Mouse (Mus musculus) limb, embryonic 12.5 days (tissue): ENCODE results near the gene Abhd18. TPM values are rescaled to one million over a fixed set of nuclear protein-coding genes. Genes with fewer than 3 reads are reported as not detected.
A peak's percentile ranks its signal among the peaks of the same experiment; 100 is the strongest.
"Not testable (repeated sequence)": the region's sequence is repeated elsewhere in the genome, so short reads cannot be mapped to it uniquely, and the experiment has no call there.

ENCODE experiments used
- ATAC-seq: fragments of 200-750 bp; cut with Nextera tagmentation; 2 replicates; pipeline ENCODE4 v1.8.0; 2017; ENCODE audit warnings: low read depth, moderate TSS enrichment; ENCODE audit not compliant: insufficient number of reproducible peaks, insufficient read depth, low FRiP score, low TSS enrichment
- H3K27ac ChIP-seq: fragments of 300-500 bp; sonication (generic); 2 replicates; pipeline ENCODE4 v1.5.1; 2016; ENCODE audit warnings: mild to moderate bottlenecking, moderate library complexity
- H3K27me3 ChIP-seq: fragments of 300-500 bp; sonication (generic); 2 replicates; pipeline ENCODE4 v1.6.1; 2016; ENCODE audit warnings: mild to moderate bottlenecking, moderate library complexity
- H3K36me3 ChIP-seq: fragments of 300-500 bp; sonication (generic); 2 replicates; pipeline ENCODE4 v1.6.1; 2016; ENCODE audit warnings: mild to moderate bottlenecking, moderate library complexity
- H3K4me1 ChIP-seq: fragments of 300-500 bp; sonication (generic); replicated peaks from 2 replicates; pipeline ENCODE4 v1.6.1; 2016
- H3K4me2 ChIP-seq: fragments of 300-500 bp; sonication (generic); 2 replicates; pipeline ENCODE4 v1.6.1; 2016; ENCODE audit warnings: mild to moderate bottlenecking, moderate library complexity
- H3K4me3 ChIP-seq: fragments of 300-500 bp; sonication (generic); replicated peaks from 2 replicates; pipeline ENCODE4 v1.5.1; 2016; ENCODE audit warnings: mild to moderate bottlenecking
- H3K9ac ChIP-seq: fragments of 300-500 bp; sonication (generic); replicated peaks from 2 replicates; pipeline ENCODE4 v1.6.1; 2016; ENCODE audit warnings: mild to moderate bottlenecking, moderate library complexity
- H3K9me3 ChIP-seq: fragments of 300-500 bp; sonication (generic); 2 replicates; pipeline ENCODE4 v1.6.1; 2016; ENCODE audit warnings: mild to moderate bottlenecking, moderate library complexity
- WGBS: fragments of 180-500 bp; shearing (Covaris S2); methylation state at CpG from one replicate; pipeline ENCODE4 v1.1.7; 2016; 5-methylcytosine and 5-hydroxymethylcytosine counted together
- polyA plus RNA-seq: library from polyadenylated mRNA; unstranded; fragments of >200 nt; fragmentation: Nextera tagmentation; extraction: Ambion mirVana; gene quantifications from 2 replicates; pipeline ENCODE4 v1.2.1, GENCODE M21; 2016

Gene Abhd18
- polyA plus RNA-seq, 1 experiment from 2014 or later: 11.3 TPM

DNA sequence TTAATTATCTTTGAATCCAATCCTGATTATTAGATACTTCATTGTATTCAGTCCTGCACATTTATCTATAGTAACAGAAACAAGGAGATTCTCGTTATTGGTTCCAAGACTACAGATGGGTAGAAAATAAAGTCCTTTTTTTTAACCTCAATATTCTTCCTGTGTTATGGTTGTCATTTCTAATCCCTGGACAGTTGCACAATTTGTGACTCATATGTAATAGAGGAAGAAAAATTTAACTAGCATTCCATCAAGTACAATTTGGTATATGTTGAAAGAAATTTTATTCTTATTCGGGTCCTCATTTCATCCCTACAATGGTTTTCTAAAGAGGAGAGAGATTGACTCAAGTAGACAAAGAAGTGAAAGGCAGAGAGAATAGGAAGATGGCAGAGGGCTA is 1.2 kb downstream of the Abhd18 start:
- not testable (repeated sequence) for H3K36me3 ChIP-seq, H3K9ac ChIP-seq, H3K27ac ChIP-seq, H3K4me2 ChIP-seq, ATAC-seq, H3K4me1 ChIP-seq, H3K27me3 ChIP-seq, H3K4me3 ChIP-seq, H3K9me3 ChIP-seq
- WGBS: 93% methylated on average over 2 of the region's 2 CpGs

DNA sequence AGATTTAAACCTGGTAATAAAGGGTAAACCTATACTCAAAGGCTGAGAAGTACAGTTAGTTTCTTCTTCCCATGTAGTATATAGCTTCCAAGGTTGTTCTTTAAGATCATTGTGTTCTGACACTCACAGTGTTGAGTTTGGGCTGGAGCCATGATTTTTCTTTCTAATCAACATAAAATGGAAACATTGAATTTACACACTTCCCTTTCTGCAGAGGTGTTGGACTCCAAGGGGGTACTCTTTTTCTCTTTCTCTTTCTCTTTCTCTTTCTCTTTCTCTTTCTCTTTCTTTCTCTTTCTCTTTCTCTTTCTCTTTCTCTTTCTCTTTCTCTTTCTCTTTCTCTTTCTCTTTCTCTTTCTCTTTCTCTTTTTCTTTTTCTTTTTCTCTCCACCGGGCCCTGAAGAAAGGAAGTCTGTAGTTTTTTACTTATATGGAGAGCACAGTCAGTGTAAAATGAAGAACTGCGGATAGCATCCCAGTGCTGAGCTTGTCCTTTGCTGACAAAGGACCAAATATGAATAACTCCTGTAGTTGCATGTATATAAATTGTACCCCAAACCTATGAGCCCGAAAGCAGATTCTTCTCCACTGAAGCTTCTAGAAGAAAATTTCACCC is 6.5 kb downstream of the Abhd18 start:
- H3K36me3 ChIP-seq, H3K4me3 ChIP-seq, H3K4me1 ChIP-seq, H3K9me3 ChIP-seq, H3K27me3 ChIP-seq, H3K4me2 ChIP-seq, H3K9ac ChIP-seq, ATAC-seq, H3K27ac ChIP-seq: not testable (repeated sequence)
- WGBS: 96% methylated on average over 3 of the region's 3 CpGs

DNA sequence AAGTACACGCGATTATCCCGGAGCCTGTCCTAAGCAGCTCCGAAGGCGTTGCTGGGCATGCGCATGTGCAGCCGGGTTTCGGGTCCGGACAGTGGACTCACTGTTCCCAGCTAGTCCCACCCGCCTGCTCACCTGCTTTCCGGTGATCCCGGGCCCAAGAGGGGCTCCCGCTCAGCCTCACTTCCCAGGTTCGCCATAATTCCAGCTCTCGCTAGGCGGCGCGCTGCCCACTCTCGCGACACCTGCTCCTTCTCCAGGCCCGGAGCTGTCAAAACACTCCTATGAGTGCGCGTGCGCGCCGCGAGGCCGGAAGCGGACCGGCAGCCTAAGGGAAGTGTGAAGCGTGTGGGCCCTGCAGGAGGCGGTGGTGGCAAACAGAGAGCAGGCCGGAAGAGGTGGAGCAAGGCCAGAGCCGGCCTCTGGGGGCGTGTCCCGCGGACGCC is 47.1 kb downstream of the Abhd18 start:
- peak; percentile 100 for ATAC-seq
- not testable (repeated sequence) for H3K36me3 ChIP-seq, H3K9me3 ChIP-seq, H3K27me3 ChIP-seq, H3K4me1 ChIP-seq
- H3K9ac ChIP-seq: peak overlapping the region; percentile 48; the same call in 1 of the 2 replicates
- peak overlapping the region; percentile 72 for H3K4me2 ChIP-seq
- WGBS: under 1% methylated on average over 37 of the region's 38 CpGs
- peak overlapping the region; percentile 42; the same call in 1 of the 2 replicates for H3K27ac ChIP-seq
- H3K4me3 ChIP-seq: peak overlapping the region; percentile 52

DNA sequence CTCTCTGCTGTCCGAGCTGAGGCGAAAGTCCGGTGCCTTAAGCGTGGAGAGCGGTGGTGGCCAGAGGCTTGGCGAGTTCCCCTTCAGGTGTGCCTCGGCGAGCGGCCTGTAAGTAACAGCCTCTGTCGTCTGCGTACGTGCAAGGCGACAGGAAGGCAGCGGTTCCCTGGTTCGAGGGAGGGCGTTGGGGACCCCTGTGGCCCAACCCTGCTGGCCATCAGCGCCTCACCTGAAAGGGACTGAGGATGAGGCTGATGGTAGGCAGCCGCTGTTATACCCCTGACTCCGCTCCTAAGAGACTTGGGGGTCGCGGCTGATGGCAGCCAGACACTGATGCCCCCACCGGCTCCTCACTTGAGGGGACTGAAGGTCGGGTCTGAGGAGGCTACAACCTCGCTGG is 47.6 kb downstream of the Abhd18 start:
- H3K9me3 ChIP-seq, H3K27me3 ChIP-seq, H3K4me1 ChIP-seq, H3K36me3 ChIP-seq, ATAC-seq: not testable (repeated sequence)
- H3K9ac ChIP-seq: peak overlapping the region; percentile 61; the same call in 1 of the 2 replicates
- H3K4me3 ChIP-seq: peak overlapping the region; percentile 52
- peak overlapping the region; percentile 72 for H3K4me2 ChIP-seq
- 0 out of 2 replicates have a peak overlapping the region, but pooled peaks have one; percentile 12 for H3K27ac ChIP-seq
- WGBS: 1% methylated on average over 20 of the region's 24 CpGs

DNA sequence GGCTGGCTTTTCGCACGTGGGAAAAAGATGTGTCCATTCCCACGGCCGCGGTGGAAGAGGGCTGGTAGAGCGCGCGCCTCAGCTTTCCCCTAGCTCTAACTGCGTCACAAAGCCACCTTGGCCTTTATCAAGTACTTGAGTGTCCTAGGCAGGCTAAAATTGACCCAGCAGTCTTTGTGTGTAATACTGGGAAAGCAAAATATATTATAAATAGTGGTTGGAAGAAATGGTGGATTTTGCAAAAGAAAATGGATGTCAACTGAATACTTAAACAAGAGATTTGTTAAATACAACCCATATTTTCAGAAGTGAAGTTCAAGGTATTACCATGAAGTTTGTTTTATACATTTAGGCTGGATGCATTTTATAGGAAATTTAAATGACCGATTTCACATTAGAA is 55.7 kb downstream of the Abhd18 start, which contains the start of gene 1700034I23Rik:
Gene 1700034I23Rik, minus strand, starts transcription at position 101 of the 400 bp plus-strand sequence.
- not testable (repeated sequence) for H3K27me3 ChIP-seq, H3K4me2 ChIP-seq, H3K9ac ChIP-seq, H3K4me3 ChIP-seq, H3K27ac ChIP-seq, H3K4me1 ChIP-seq, H3K36me3 ChIP-seq, ATAC-seq, H3K9me3 ChIP-seq
- 96% methylated on average over 5 of the region's 10 CpGs for WGBS

DNA sequence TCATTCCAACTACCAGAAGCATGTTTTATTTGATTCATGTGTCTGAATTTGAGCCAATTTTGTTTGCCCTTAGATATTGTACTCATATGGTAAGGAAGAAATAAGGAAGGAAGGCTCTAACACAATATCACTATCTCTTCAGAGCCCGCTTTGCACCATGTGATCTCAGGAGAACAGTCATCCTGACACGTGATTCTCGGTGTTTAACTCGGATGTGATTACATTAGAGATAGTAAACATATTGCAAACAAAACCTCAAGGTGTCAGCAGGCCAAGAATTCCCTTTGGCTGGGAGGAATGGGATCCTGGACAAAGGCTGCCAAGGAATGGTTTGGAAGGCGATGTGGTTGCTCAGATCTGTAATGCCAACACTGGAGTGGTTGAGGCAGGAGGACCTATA is 91.4 kb downstream of the Abhd18 start:
- H3K4me3 ChIP-seq: no peak overlapping the region
- no peaks in the 10 kb centered on the region for H3K4me1 ChIP-seq
- H3K4me2 ChIP-seq: no peak overlapping the region
- H3K9ac ChIP-seq: no peak overlapping the region
- no peaks in the 10 kb centered on the region for H3K9me3 ChIP-seq
- ATAC-seq: no peak
- 82% methylated on average over 5 of the region's 5 CpGs for WGBS
- no peak overlapping the region for H3K27ac ChIP-seq
- H3K27me3 ChIP-seq: no peaks in the 10 kb centered on the region
- H3K36me3 ChIP-seq: peaks cover 17% of the 10 kb centered on the region

DNA sequence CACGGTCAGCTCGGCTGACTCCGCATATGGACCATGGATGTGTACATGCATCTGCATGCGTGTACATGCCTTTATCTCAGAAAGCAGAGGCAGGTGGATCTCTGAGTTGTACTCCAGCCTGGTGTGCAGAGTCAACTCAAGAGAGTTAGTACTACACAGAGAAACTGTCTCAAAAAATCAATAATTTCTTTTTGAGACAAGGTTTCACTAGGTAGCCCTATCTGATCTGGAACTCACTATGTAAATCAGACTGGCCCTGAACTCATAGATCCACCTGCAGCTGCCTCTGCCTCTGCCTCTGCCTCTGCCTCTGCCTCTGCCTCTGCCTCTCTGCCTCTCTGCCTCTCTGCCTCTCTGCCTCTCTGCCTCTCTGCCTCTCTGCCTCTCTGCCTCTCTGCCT is 91.8 kb downstream of the Abhd18 start:
- H3K9me3 ChIP-seq: no peaks in the 10 kb centered on the region
- H3K36me3 ChIP-seq: peaks cover 15% of the 10 kb centered on the region
- no peaks in the 10 kb centered on the region for H3K4me1 ChIP-seq
- H3K27me3 ChIP-seq: no peaks in the 10 kb centered on the region
- H3K4me2 ChIP-seq: no peak overlapping the region
- H3K4me3 ChIP-seq: no peak overlapping the region
- no peak overlapping the region for H3K9ac ChIP-seq
- 92% methylated on average over 4 of the region's 4 CpGs for WGBS
- no peak for ATAC-seq
- no peak overlapping the region for H3K27ac ChIP-seq

DNA sequence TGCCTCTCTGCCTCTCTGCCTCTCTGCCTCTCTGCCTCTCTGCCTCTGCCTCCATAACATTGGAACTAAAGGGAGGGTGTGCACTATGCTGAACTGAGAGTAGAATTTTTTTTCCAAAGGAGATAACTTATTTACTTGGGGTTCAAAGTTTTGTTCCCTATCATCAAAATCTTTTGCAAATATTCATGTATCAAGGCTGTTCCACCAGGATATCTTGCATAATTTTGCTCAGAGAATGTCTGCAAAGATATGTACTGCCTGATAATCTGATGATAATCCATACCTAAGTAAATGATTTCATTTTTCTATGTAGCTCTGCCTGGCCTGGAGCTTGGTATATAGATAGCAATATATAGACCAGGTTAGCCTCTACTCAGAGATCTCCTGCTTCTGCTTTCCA is 92.2 kb downstream of the Abhd18 start:
- Histone ChIP-seq H3K4me2 (no peak overlapping the region), H3K9me3 (no peaks in the 10 kb centered on the region), H3K9ac (no peak overlapping the region), H3K27me3 (no peaks in the 10 kb centered on the region), H3K4me3 (no peak overlapping the region), H3K4me1 (no peaks in the 10 kb centered on the region), H3K27ac (no peak overlapping the region), H3K36me3 (peaks cover 10% of the 10 kb centered on the region)
- no peak for ATAC-seq

DNA sequence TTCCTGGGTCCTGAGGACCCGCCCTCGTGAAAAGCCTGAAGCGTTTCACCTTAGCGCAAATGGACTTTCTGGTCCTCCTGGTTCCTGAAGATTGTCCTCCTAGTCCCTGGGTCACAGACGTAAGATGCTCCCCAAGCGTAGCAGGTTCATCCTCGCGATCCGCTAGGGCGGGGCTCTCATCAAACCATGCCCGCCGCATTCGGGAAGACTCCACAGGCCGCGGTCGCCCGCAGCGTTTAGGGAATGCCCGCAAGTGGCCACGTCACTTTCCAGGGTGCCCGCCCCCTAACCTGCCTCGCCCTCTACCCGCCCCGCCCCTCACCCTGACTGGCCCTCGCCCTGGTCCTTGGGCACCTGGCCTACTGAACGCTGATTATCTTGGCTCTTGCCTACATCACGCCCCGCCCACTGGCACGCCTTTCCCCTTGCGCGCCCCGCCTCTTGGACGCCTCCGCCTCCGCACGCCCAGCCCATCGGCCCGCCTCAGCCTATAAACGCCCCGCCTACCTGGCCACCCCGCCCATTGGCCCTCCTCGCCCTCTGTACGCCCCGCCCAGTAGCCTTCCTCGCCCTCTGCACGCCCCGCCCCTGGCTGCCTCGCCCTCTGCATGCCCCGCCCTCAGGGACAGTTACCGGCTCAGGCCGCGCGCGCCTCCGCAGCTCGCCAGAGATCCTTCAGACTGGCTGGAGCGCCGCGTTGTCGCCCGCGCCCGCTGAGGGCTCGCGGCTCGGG is 102.6 kb downstream of the Abhd18 start, which contains the start of gene Larp1b:
Gene Larp1b, plus strand, starts transcription at position 659 of the 733 bp plus-strand sequence.
- Histone ChIP-seq H3K4me3 (peak within 1 kb of the TSS; percentile 75), H3K27me3 (peaks cover 43% of the 10 kb centered on the region), H3K4me2 (peak within 1 kb of the TSS; percentile 98), H3K4me1 (peaks cover 6% of the 10 kb centered on the region; the same call in 1 of the 2 replicates), H3K27ac (no peak within 1 kb of the TSS), H3K36me3 (no peaks in the 10 kb centered on the region), H3K9me3 (0 out of 2 replicates have a peak, but pooled peaks cover 4% of the 10 kb centered on the region), H3K9ac (peak within 1 kb of the TSS; percentile 66)
- WGBS: under 1% methylated on average over 65 of the region's 66 CpGs
- ATAC-seq: peak; percentile 96

DNA sequence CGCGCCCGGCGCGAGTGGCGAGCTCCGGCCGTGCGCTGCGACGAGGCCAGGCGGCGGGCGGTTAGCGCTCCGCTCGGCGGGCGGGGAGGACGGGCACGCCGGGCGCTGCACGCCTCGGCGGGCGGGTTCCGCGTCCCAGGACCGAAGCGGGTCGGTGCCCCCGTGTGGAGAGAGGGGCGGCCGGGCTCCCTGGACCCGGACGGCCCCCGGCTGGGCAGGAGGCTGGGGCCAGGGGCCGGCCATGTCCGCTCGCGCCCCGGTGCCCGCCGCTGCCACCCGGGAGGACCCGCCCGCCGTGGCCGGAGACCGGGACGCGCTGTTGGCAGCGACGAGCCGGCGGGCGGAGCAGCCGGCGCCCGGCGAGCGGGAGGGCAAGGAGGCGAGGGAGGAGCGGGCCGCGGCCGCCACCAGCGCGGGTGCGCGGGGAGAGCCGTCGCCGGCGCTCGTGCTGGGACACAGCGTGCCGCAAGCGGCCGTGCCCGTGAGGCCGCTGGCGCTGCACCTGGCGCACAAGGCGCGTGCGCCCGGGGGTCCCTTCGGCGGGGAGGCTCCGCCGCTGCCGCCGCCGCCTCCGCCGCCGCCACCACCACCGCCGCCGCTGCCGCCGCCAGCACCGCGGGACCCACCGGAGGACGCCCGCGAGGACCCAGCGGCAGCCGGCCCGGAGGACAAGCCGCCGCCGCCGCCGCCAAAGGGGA is 103.3 kb downstream of the Abhd18 start:
- ATAC-seq: peak; percentile 64
- Histone ChIP-seq H3K4me3 (peak overlapping the region; percentile 75), H3K27ac (no peak overlapping the region), H3K9ac (peak overlapping the region; percentile 66), H3K4me1 (peaks cover 6% of the 10 kb centered on the region; the same call in 1 of the 2 replicates), H3K9me3 (0 out of 2 replicates have a peak, but pooled peaks cover 4% of the 10 kb centered on the region), H3K4me2 (peak overlapping the region; percentile 98), H3K36me3 (no peaks in the 10 kb centered on the region), H3K27me3 (peaks cover 43% of the 10 kb centered on the region)
- WGBS: under 1% methylated on average over 81 of the region's 118 CpGs

DNA sequence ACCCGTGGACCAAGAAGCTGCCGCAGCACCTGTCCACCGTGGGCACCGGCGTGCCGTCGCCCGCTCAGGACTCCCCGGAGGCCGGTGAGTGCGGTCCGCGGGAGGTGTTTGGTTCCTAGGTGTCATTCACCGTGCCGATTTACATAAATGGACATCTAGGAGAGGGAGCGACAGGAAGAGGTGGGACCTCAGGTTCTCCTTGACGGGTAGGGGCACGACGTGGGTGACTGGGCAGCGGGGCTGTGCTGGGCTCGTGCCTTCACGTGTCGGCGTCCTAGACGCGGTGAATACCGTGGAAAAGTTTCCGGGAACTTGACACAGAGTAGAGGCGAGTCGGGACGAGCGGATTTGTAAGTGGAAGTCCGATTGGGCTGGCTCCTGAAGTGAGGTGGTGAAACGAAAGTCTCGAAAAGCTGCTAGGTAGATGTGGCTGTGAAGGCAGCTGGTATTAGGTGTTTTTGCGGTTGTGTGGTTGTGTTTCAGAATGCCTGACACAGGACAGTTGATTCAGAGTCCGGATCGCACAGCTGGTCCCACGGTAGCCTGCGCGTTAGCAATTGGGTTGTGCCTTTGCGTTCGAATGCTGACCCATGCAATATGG is 103.9 kb downstream of the Abhd18 start:
- H3K27me3 ChIP-seq: peaks cover 43% of the 10 kb centered on the region
- no peaks in the 10 kb centered on the region for H3K36me3 ChIP-seq
- 0 out of 2 replicates have a peak, but pooled peaks cover 4% of the 10 kb centered on the region for H3K9me3 ChIP-seq
- under 1% methylated on average over 43 of the region's 43 CpGs for WGBS
- peaks cover 6% of the 10 kb centered on the region; the same call in 1 of the 2 replicates for H3K4me1 ChIP-seq
- H3K9ac ChIP-seq: peak overlapping the region; percentile 66
- ATAC-seq: no peak
- H3K27ac ChIP-seq: no peak overlapping the region
- H3K4me2 ChIP-seq: peak overlapping the region; percentile 98
- H3K4me3 ChIP-seq: peak overlapping the region; percentile 75
